Mouse (Mus musculus): ENCODE measurements around the gene Gas7.

DNA sequence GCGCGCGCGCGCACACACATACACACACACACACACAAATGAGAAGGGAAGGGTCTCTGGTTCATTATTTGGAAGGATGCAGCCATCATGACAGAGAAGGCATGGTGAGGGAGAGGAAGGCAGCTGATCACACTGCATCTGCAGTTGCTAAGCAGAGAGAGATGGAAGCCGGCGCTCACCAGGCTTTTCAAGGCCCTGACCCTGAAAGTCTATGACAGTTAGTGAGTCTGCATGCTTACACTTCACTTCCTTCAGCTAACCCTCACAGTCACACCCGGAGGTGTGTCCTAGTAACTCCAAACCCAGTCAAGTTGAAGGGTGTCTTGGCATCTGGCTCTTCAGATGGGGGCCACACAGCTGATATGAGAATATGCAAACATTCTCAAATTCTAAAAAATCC lies 187.2 kb downstream of the Gas7 start:
- TF ChIP-seq CTCF (conservative IDR thresholded peaks at IDR 0.05; ENCODE audit: insufficient read depth, insufficient read length, low read depth, low read length) (no peak), POLR2A (IDR thresholded peaks at IDR 0.05; ENCODE audit: low read depth, low read length) (no peak)
